Mouse (Mus musculus): ENCODE results near the gene Slco2a1. TPM values are rescaled to one million over a fixed set of nuclear protein-coding genes. Genes with fewer than 3 reads are reported as not detected.
A peak's percentile ranks its signal among the peaks of the same experiment; 100 is the strongest.

The Slco2a1 gene
- polyA plus RNA-seq, 1 experiment from 2014 or later, result 4.0 TPM

GRCm38 (mm10) chr9:103013366-103013765 is 24.9 kb downstream of the Slco2a1 start:
- 0 out of 2 replicates have a peak, but pooled peaks have one; percentile 53 for ATAC-seq (ENCODE audit: low FRiP score, low TSS enrichment)
- H3K36me3 ChIP-seq (ENCODE audit: control insufficient read depth, insufficient read depth, low read length), result no peaks in the 10 kb centered on the region
- H3K9me3 ChIP-seq (ENCODE audit: control insufficient read depth, low read length), result no peaks in the 10 kb centered on the region
- WGBS, result 6% methylated on average over 5 of the region's 5 CpGs
- no peak overlapping the region for H3K4me3 ChIP-seq (ENCODE audit: low read length)
- no peaks in the 10 kb centered on the region; the same call in 1 of the 2 replicates for H3K4me1 ChIP-seq (ENCODE audit: control insufficient read depth, insufficient read depth, low read length)
- H3K27me3 ChIP-seq (ENCODE audit: control insufficient read depth, insufficient read depth, low read length), result peaks cover 7% of the 10 kb centered on the region; the same call in 1 of the 2 replicates
- no peak overlapping the region for H3K9ac ChIP-seq (ENCODE audit: low read depth, low read length)
- H3K4me2 ChIP-seq (replicated peaks; ENCODE audit: low read depth, low read length), result no peak overlapping the region
- no peak overlapping the region for H3K27ac ChIP-seq (ENCODE audit: low read depth, low read length)

GRCm38 (mm10) chr9:103014686-103015085 is 26.2 kb downstream of the Slco2a1 start:
- no peak overlapping the region for H3K27ac ChIP-seq (ENCODE audit: low read depth, low read length)

DNA sequence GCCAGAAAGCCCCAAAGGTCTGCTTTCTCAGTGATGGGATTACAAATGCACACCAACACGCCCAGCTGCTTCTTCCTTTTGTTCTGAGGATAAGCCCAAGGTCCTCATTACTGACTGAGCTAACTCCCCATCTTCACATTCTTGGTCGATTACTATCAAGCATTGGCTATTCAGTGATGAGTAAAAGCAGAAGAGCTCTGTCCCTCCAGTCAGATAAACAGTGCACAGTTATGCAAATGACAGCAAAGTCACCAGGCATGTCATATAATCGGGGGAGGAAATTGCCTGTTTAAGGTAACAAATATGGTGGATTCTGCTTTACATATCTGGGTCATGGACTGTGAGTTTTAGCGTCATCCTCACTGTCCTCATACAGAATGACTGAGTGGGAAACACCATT is 35.6 kb downstream of the Slco2a1 start:
- 83% methylated on average over 4 of the region's 4 CpGs for WGBS
- no peak overlapping the region for H3K4me3 ChIP-seq (ENCODE audit: low read length)
- H3K4me1 ChIP-seq (ENCODE audit: control insufficient read depth, insufficient read depth, low read length), result no peaks in the 10 kb centered on the region
- no peaks in the 10 kb centered on the region for H3K27me3 ChIP-seq (ENCODE audit: control insufficient read depth, insufficient read depth, low read length)
- H3K9ac ChIP-seq (ENCODE audit: low read depth, low read length), result no peak overlapping the region
- no peaks in the 10 kb centered on the region for H3K9me3 ChIP-seq (ENCODE audit: control insufficient read depth, low read length)
- no peak overlapping the region for H3K4me2 ChIP-seq (replicated peaks; ENCODE audit: low read depth, low read length)
- no peak overlapping the region for H3K27ac ChIP-seq (ENCODE audit: low read depth, low read length)
- ATAC-seq (ENCODE audit: low FRiP score, low TSS enrichment), result no peak
- H3K36me3 ChIP-seq (ENCODE audit: control insufficient read depth, insufficient read depth, low read length), result no peaks in the 10 kb centered on the region

More at GRCm38 (mm10) chr9:103014686-103015085, 26.2 kb downstream of the Slco2a1 start:
- Histone ChIP-seq H3K9ac (ENCODE audit: low read depth, low read length) (no peak overlapping the region), H3K36me3 (ENCODE audit: control insufficient read depth, insufficient read depth, low read length) (no peaks in the 10 kb centered on the region), H3K4me2 (replicated peaks; ENCODE audit: low read depth, low read length) (no peak overlapping the region), H3K4me1 (ENCODE audit: control insufficient read depth, insufficient read depth, low read length) (no peaks in the 10 kb centered on the region), H3K27me3 (ENCODE audit: control insufficient read depth, insufficient read depth, low read length) (no peaks in the 10 kb centered on the region; the same call in 1 of the 2 replicates), H3K9me3 (ENCODE audit: control insufficient read depth, low read length) (no peaks in the 10 kb centered on the region), H3K4me3 (ENCODE audit: low read length) (no peak overlapping the region)
- no peak for ATAC-seq (ENCODE audit: low FRiP score, low TSS enrichment)
- WGBS, result 82% methylated on average over 12 of the region's 12 CpGs

DNA sequence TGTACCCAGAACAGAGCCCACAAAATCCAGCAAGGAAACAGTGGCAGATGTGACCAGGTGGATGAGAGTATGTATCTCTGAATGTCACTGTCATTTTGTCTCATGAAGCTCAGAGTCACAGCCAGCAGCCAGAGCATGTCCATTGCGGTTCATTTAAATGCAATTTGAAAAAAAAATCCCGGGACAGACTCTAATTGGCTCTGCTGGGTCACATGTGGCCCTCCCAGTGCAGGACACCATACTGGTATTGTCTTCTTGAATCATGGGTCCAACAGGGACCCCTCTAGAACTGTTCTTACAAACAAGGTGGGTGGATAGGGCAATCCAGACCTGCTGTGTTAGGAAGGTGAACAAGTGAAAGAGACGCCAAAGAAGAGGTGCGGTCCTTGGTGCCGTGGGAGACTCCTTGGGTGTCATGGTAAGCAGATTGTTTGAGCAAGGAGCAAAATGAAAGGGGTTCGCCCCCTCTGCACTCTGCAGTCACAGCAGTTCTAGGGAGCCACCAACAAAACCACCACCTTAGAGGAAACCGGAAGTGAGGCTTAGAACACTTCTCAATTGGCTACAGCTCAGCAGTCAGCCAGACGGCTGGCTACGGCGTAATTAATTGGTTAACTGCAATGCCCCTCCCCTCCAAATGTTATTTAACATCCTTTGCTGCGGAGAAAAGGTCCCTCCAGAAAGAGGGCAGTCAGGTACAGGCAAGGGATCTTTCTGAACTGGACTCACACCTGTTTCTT is 38.8 kb downstream of the Slco2a1 start:
- WGBS, result 75% methylated on average over 11 of the region's 11 CpGs

DNA sequence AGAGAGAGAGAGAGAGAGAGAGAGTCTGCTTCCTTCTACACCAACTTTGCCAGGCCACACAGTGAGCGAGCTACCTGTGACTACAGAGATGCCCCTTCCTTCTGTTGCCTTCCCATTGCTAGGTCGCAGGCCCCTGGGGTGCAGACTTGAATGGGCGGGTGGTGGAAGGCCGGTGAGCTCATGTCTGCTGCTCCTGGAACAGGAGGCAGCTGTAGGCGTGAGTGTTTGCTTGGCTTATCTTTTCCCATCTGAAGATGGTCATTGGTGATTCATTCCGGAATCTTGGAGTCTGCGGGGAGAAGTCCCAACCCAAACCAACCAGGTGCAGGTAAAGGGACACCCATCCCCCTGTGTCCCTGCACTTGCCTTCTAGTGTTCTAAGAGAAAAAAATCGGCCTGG is 40.5 kb downstream of the Slco2a1 start:
- H3K27ac ChIP-seq (ENCODE audit: low read depth, low read length), result no peak overlapping the region
- H3K9me3 ChIP-seq (ENCODE audit: control insufficient read depth, low read length), result no peaks in the 10 kb centered on the region
- H3K4me1 ChIP-seq (ENCODE audit: control insufficient read depth, insufficient read depth, low read length), result 0 out of 2 replicates have a peak, but pooled peaks cover 5% of the 10 kb centered on the region
- H3K4me3 ChIP-seq (ENCODE audit: low read length), result no peak overlapping the region
- H3K9ac ChIP-seq (ENCODE audit: low read depth, low read length), result no peak overlapping the region; the same call in 1 of the 2 replicates
- no peak for ATAC-seq (ENCODE audit: low FRiP score, low TSS enrichment)
- no peaks in the 10 kb centered on the region for H3K27me3 ChIP-seq (ENCODE audit: control insufficient read depth, insufficient read depth, low read length)
- H3K4me2 ChIP-seq (replicated peaks; ENCODE audit: low read depth, low read length), result no peak overlapping the region
- H3K36me3 ChIP-seq (ENCODE audit: control insufficient read depth, insufficient read depth, low read length), result no peaks in the 10 kb centered on the region
- 72% methylated on average over 8 of the region's 8 CpGs for WGBS

More for the DNA sequence above, 38.8 kb downstream of the Slco2a1 start:
- Histone ChIP-seq H3K4me3 (ENCODE audit: low read length) (no peak overlapping the region), H3K27ac (ENCODE audit: low read depth, low read length) (no peak overlapping the region), H3K9me3 (ENCODE audit: control insufficient read depth, low read length) (no peaks in the 10 kb centered on the region), H3K27me3 (ENCODE audit: control insufficient read depth, insufficient read depth, low read length) (no peaks in the 10 kb centered on the region), H3K4me2 (replicated peaks; ENCODE audit: low read depth, low read length) (no peak overlapping the region), H3K36me3 (ENCODE audit: control insufficient read depth, insufficient read depth, low read length) (no peaks in the 10 kb centered on the region), H3K4me1 (ENCODE audit: control insufficient read depth, insufficient read depth, low read length) (0 out of 2 replicates have a peak, but pooled peaks cover 4% of the 10 kb centered on the region), H3K9ac (ENCODE audit: low read depth, low read length) (no peak overlapping the region)
- ATAC-seq (ENCODE audit: low FRiP score, low TSS enrichment), result no peak

- Histone ChIP-seq H3K27ac (ENCODE audit: low read depth, low read length) (no peak overlapping the region), H3K4me2 (replicated peaks; ENCODE audit: low read depth, low read length) (no peak overlapping the region), H3K4me1 (ENCODE audit: control insufficient read depth, insufficient read depth, low read length) (0 out of 2 replicates have a peak, but pooled peaks cover 5% of the 10 kb centered on the region), H3K27me3 (ENCODE audit: control insufficient read depth, insufficient read depth, low read length) (no peaks in the 10 kb centered on the region), H3K4me3 (ENCODE audit: low read length) (no peak overlapping the region), H3K9ac (ENCODE audit: low read depth, low read length) (no peak overlapping the region), H3K36me3 (ENCODE audit: control insufficient read depth, insufficient read depth, low read length) (no peaks in the 10 kb centered on the region), H3K9me3 (ENCODE audit: control insufficient read depth, low read length) (0 out of 2 replicates have a peak, but pooled peaks cover 2% of the 10 kb centered on the region)
- ATAC-seq (ENCODE audit: low FRiP score, low TSS enrichment), result no peak
- 90% methylated on average over 2 of the region's 2 CpGs for WGBS
Measured at GRCm38 (mm10) chr9:103030041-103030440, 41.5 kb downstream of the Slco2a1 start.

DNA sequence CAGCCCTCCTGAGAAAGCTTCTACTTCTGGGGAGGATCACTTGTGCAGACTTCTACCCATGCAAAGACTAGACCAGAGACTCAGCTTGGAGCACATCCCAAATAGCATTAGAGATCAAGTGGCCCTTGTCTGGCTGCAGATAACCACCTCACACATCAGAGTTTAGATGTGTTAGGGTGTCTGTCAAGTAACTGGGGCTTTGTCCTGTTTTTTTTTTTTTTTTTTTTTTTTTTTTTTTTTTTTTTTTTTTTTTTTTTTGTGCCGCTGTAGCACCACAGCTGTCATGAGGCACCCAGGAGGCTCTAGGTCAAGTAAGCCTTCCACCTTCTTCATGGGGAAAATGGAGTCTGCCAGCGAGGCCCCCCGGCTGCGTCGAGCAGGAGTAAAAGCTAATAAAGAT is 42.7 kb downstream of the Slco2a1 start:
- H3K9ac ChIP-seq (ENCODE audit: low read depth, low read length), result no peak overlapping the region
- H3K4me2 ChIP-seq (replicated peaks; ENCODE audit: low read depth, low read length), result no peak overlapping the region
- 0 out of 2 replicates have a peak, but pooled peaks cover 5% of the 10 kb centered on the region for H3K4me1 ChIP-seq (ENCODE audit: control insufficient read depth, insufficient read depth, low read length)
- H3K27me3 ChIP-seq (ENCODE audit: control insufficient read depth, insufficient read depth, low read length), result no peaks in the 10 kb centered on the region
- 0 out of 2 replicates have a peak, but pooled peaks cover 2% of the 10 kb centered on the region for H3K9me3 ChIP-seq (ENCODE audit: control insufficient read depth, low read length)
- H3K27ac ChIP-seq (ENCODE audit: low read depth, low read length), result no peak overlapping the region
- 71% methylated on average over 5 of the region's 5 CpGs for whole genome bisulfite sequencing
- no peaks in the 10 kb centered on the region for H3K36me3 ChIP-seq (ENCODE audit: control insufficient read depth, insufficient read depth, low read length)
- ATAC-seq (ENCODE audit: low FRiP score, low TSS enrichment), result no peak
- no peak overlapping the region for H3K4me3 ChIP-seq (ENCODE audit: low read length)

GRCm38 (mm10) chr9:103032193-103032592 is 43.7 kb downstream of the Slco2a1 start:
- Histone ChIP-seq H3K9me3 (ENCODE audit: control insufficient read depth, low read length) (0 out of 2 replicates have a peak, but pooled peaks cover 2% of the 10 kb centered on the region), H3K9ac (ENCODE audit: low read depth, low read length) (no peak overlapping the region), H3K4me2 (replicated peaks; ENCODE audit: low read depth, low read length) (no peak overlapping the region), H3K36me3 (ENCODE audit: control insufficient read depth, insufficient read depth, low read length) (no peaks in the 10 kb centered on the region), H3K27me3 (ENCODE audit: control insufficient read depth, insufficient read depth, low read length) (no peaks in the 10 kb centered on the region), H3K27ac (ENCODE audit: low read depth, low read length) (no peak overlapping the region), H3K4me1 (ENCODE audit: control insufficient read depth, insufficient read depth, low read length) (0 out of 2 replicates have a peak, but pooled peaks cover 5% of the 10 kb centered on the region), H3K4me3 (ENCODE audit: low read length) (no peak overlapping the region)
- no peak; the same call in 1 of the 2 replicates for ATAC-seq (ENCODE audit: low FRiP score, low TSS enrichment)
- WGBS, result 60% methylated on average over 8 of the region's 8 CpGs

DNA sequence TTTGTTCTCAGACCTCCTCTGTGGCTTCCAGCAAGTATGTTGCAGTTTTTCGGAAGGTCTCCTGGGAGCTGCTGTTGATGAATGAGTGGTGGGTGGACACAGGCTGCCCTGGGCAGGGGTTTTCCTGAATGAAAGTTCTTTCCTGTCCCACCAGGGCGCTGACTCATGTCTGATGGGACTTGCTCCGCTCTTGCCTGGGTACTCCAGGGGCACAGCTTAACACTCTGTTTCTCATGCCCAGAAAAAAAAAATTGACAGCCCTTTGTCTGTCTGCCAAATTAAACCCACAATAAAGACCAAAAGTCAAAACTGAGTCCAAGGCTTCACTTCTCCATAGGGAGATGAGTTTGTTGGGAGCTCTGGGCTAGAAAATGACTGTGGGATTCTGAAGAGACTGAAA is 44.9 kb downstream of the Slco2a1 start:
- WGBS, result 68% methylated on average over 3 of the region's 3 CpGs

More for the DNA sequence above, 44.9 kb downstream of the Slco2a1 start:
- Histone ChIP-seq H3K4me2 (replicated peaks; ENCODE audit: low read depth, low read length) (no peak overlapping the region), H3K4me1 (ENCODE audit: control insufficient read depth, insufficient read depth, low read length) (0 out of 2 replicates have a peak, but pooled peaks cover 5% of the 10 kb centered on the region), H3K4me3 (ENCODE audit: low read length) (no peak overlapping the region), H3K27me3 (ENCODE audit: control insufficient read depth, insufficient read depth, low read length) (no peaks in the 10 kb centered on the region), H3K9ac (ENCODE audit: low read depth, low read length) (no peak overlapping the region), H3K9me3 (ENCODE audit: control insufficient read depth, low read length) (0 out of 2 replicates have a peak, but pooled peaks cover 2% of the 10 kb centered on the region), H3K36me3 (ENCODE audit: control insufficient read depth, insufficient read depth, low read length) (no peaks in the 10 kb centered on the region), H3K27ac (ENCODE audit: low read depth, low read length) (no peak overlapping the region)
- no peak for ATAC-seq (ENCODE audit: low FRiP score, low TSS enrichment)

Data from kidney, embryonic 14.5 days (tissue).